Mouse (Mus musculus) liver, adult 2 months (tissue): ENCODE measurements around the gene Dapk3. TPM values are rescaled to one million over a fixed set of nuclear protein-coding genes. Genes with fewer than 3 reads are reported as not detected.

ENCODE experiments used
- DNase-seq: peaks from one replicate; pipeline ENCODE4 v3.0.0-alpha.2; 2011; ENCODE audit warnings: low read depth, low spot score; ENCODE audit errors: extremely low read depth
- H3K27ac ChIP-seq: fragments of 200-500 bp; replicated peaks from 2 replicates; pipeline ENCODE4 v1.5.1; 2012; ENCODE audit warnings: low read depth, mild to moderate bottlenecking, control low read depth, inconsistent platforms, low read length; ENCODE audit not compliant: insufficient read depth
- H3K27me3 ChIP-seq: fragments of 200-500 bp; 2 replicates; pipeline ENCODE4 v1.6.1; 2012; ENCODE audit warnings: mild to moderate bottlenecking, moderate library complexity, low read length, inconsistent platforms; ENCODE audit not compliant: control insufficient read depth, insufficient read depth
- H3K36me3 ChIP-seq: fragments of 200-500 bp; 2 replicates; pipeline ENCODE4 v1.6.1; 2012; ENCODE audit warnings: low read length, inconsistent platforms; ENCODE audit not compliant: control insufficient read depth, insufficient read depth
- H3K4me1 ChIP-seq: fragments of 200-500 bp; 2 replicates; pipeline ENCODE4 v1.6.1; 2011; ENCODE audit warnings: low read length; ENCODE audit not compliant: control insufficient read depth, insufficient read depth
- H3K4me3 ChIP-seq: fragments of 200-500 bp; 2 replicates; pipeline ENCODE4 v1.5.1; 2011; ENCODE audit warnings: low read depth, mild to moderate bottlenecking, control low read depth, low read length, moderate library complexity; ENCODE audit not compliant: insufficient read depth
- H3K79me2 ChIP-seq: fragments of 200-500 bp; 2 replicates; pipeline ENCODE4 v1.6.1; 2012; ENCODE audit warnings: inconsistent platforms, mild to moderate bottlenecking, low read length, moderate library complexity; ENCODE audit not compliant: control insufficient read depth, insufficient read depth
- H3K9ac ChIP-seq: fragments of 200-500 bp; 2 replicates; pipeline ENCODE4 v1.6.1; 2012; ENCODE audit warnings: low read depth, mild to moderate bottlenecking, control low read depth, inconsistent platforms, low read length
- CTCF ChIP-seq: fragments of 200-500 bp; IDR thresholded peaks from 2 replicates; pipeline ENCODE4 v1.5.1; 2011; ENCODE audit warnings: low read depth, low read length, control low read depth
- POLR2A ChIP-seq: fragments of 200-500 bp; IDR thresholded peaks from 2 replicates; pipeline ENCODE4 v1.6.1; 2011; ENCODE audit warnings: low read length, control low read depth; ENCODE audit not compliant: insufficient read depth; ENCODE audit errors: extremely low read depth
- WGBS: fragments of 180-500 bp; shearing (Covaris S2); methylation state at CpG from one replicate; pipeline ENCODE4 v1.1.7; 2018; 5-methylcytosine and 5-hydroxymethylcytosine counted together
- polyA plus RNA-seq: library from polyadenylated mRNA; depleted of rRNA; stranded (reverse); fragments of >200 nt; gene quantifications from 2 replicates; pipeline ENCODE4 v1.2.3, GENCODE M21; 2012
- total RNA-seq: library from RNA; depleted of rRNA; stranded (reverse); fragments of >200 nt; gene quantifications from 2 replicates; pipeline ENCODE4 v1.2.3, GENCODE M21; 2014

Gene Dapk3
- total and polyA plus RNA-seq, 2 experiments: 14.1 to 44.2 TPM

- peak overlapping the region; percentile 32 for H3K27ac ChIP-seq
These were observed 10.2 kb downstream of the Dapk3 start for GRCm38 (mm10) chr10:81192968-81193501.

GRCm38 (mm10) chr10:81193991-81194774, 11.4 kb downstream of the Dapk3 start:
- no peak overlapping the region for H3K9ac ChIP-seq
- H3K27me3 ChIP-seq: no peaks in the 10 kb centered on the region
- TF ChIP-seq CTCF: no peak
- no peak for TF ChIP-seq POLR2A
- no peak overlapping the region for H3K4me3 ChIP-seq
- no peak for DNase-seq
- no peaks in the 10 kb centered on the region for H3K79me2 ChIP-seq
- no peak overlapping the region for H3K27ac ChIP-seq
- WGBS: 16% methylated on average over 37 of the region's 37 CpGs
- H3K36me3 ChIP-seq: no peaks in the 10 kb centered on the region
- H3K4me1 ChIP-seq: peaks cover 6% of the 10 kb centered on the region

More at GRCm38 (mm10) chr10:81192968-81193501, 10.2 kb downstream of the Dapk3 start:
- TF ChIP-seq CTCF: 0 out of 2 replicates have a peak, but pooled peaks have one; percentile 2
- TF ChIP-seq POLR2A: no peak
- peak; percentile 50 for DNase-seq
- WGBS: 2% methylated on average over 19 of the region's 19 CpGs
- H3K4me1 ChIP-seq: peaks cover 6% of the 10 kb centered on the region
- no peaks in the 10 kb centered on the region for H3K36me3 ChIP-seq
- H3K79me2 ChIP-seq: no peaks in the 10 kb centered on the region
- peak overlapping the region; percentile 98 for H3K9ac ChIP-seq
- no peaks in the 10 kb centered on the region for H3K27me3 ChIP-seq
- H3K4me3 ChIP-seq: peak overlapping the region; percentile 90

- H3K27ac ChIP-seq: no peak overlapping the region
- no peaks in the 10 kb centered on the region for H3K27me3 ChIP-seq
- no peaks in the 10 kb centered on the region for H3K36me3 ChIP-seq
- WGBS: 73% methylated on average over 4 of the region's 4 CpGs
- TF ChIP-seq CTCF (no peak), POLR2A (no peak)
- no peak overlapping the region for H3K9ac ChIP-seq
- no peaks in the 10 kb centered on the region for H3K79me2 ChIP-seq
- peaks cover 6% of the 10 kb centered on the region for H3K4me1 ChIP-seq
- no peak for DNase-seq
- H3K4me3 ChIP-seq: no peak overlapping the region
These were observed 12.5 kb downstream of the Dapk3 start for GRCm38 (mm10) chr10:81195300-81195699.

- Histone ChIP-seq H3K27ac (no peak overlapping the region), H3K9ac (no peak overlapping the region), H3K36me3 (no peaks in the 10 kb centered on the region), H3K4me3 (no peak overlapping the region), H3K79me2 (no peaks in the 10 kb centered on the region), H3K4me1 (0 out of 2 replicates have a peak, but pooled peaks cover 2% of the 10 kb centered on the region), H3K27me3 (no peaks in the 10 kb centered on the region)
- no peak for TF ChIP-seq CTCF
- no peak for DNase-seq
- WGBS: 80% methylated on average over 11 of the region's 11 CpGs
These were observed 13.8 kb downstream of the Dapk3 start for GRCm38 (mm10) chr10:81196470-81197065.

DNA sequence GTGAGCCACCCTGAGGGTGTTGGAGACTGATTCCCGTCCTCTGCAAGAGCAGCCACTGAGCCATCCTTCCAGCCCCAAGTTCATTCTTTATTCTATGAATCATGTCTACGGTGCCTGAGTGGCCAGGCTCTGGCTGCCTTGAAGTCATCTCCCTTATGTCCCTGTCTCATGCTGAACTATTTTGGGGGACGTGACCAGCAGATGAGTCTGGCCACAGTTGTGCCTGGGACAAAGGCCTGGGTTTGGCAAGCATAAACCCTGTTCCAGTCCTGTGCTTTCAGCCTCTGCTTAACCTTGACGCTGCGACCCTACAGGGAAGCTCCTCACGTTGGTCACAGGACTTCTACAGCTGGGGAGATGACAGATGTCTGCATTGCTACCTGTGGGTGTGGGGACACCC, 14.5 kb downstream of the Dapk3 start:
- no peak for DNase-seq
- TF ChIP-seq CTCF: no peak
- no peak for TF ChIP-seq POLR2A
- Histone ChIP-seq H3K4me1 (0 out of 2 replicates have a peak, but pooled peaks cover 1% of the 10 kb centered on the region), H3K4me3 (no peak overlapping the region), H3K9ac (no peak overlapping the region), H3K27me3 (no peaks in the 10 kb centered on the region), H3K79me2 (no peaks in the 10 kb centered on the region), H3K27ac (no peak overlapping the region), H3K36me3 (no peaks in the 10 kb centered on the region)
- WGBS: 59% methylated on average over 6 of the region's 6 CpGs
